Mouse (Mus musculus) G1E (cell line): ENCODE data around the gene Tmem198. TPM values are rescaled to one million over a fixed set of nuclear protein-coding genes. Genes with fewer than 3 reads are reported as not detected.
A peak's percentile ranks its signal among the peaks of the same experiment; 100 is the strongest.

Experiments used
- ATAC-seq: 2 replicates; pipeline ENCODE4 v1.8.0; 2016; ENCODE audit warnings: mild to moderate bottlenecking; ENCODE audit not compliant: insufficient number of reproducible peaks, poor library complexity, low FRiP score, severe bottlenecking; ENCODE audit errors: extremely low read depth
- DNase-seq: peaks from one replicate; pipeline ENCODE4 v3.0.0; 2012; ENCODE audit warnings: low spot score
- H3K27me3 ChIP-seq: 2 replicates; pipeline ENCODE4 v1.6.1; 2012; ENCODE audit warnings: mild to moderate bottlenecking, low read length, inconsistent platforms; ENCODE audit not compliant: insufficient read depth
- H3K36me3 ChIP-seq: replicated peaks from 2 replicates; pipeline ENCODE3; 2012; ENCODE audit warnings: mild to moderate bottlenecking, inconsistent platforms
- H3K4me1 ChIP-seq: 2 replicates; pipeline ENCODE4 v1.6.1; 2012; ENCODE audit warnings: low read depth, low read length, inconsistent platforms, mixed read lengths; ENCODE audit not compliant: insufficient read depth
- H3K4me3 ChIP-seq: 2 replicates; pipeline ENCODE4 v1.5.1; 2012; ENCODE audit warnings: low read depth, mild to moderate bottlenecking, inconsistent platforms, low read length, moderate library complexity, mixed read lengths
- H3K9me3 ChIP-seq: replicated peaks from 2 replicates; pipeline ENCODE4 v1.6.1; 2012; ENCODE audit warnings: inconsistent platforms
- CTCF ChIP-seq: IDR thresholded peaks from 2 replicates; pipeline ENCODE4 v1.5.1; 2012; ENCODE audit warnings: low read depth, low read length, inconsistent platforms, mixed read lengths
- GATA1 ChIP-seq: IDR thresholded peaks from 2 replicates; pipeline ENCODE4 v1.6.1; 2012; ENCODE audit warnings: borderline replicate concordance, low read length, inconsistent platforms, mixed read lengths
- GATA2 ChIP-seq: IDR thresholded peaks from 2 replicates; pipeline ENCODE4 v1.6.1; 2012; ENCODE audit warnings: low read depth, low read length, inconsistent platforms, borderline replicate concordance
- POLR2AphosphoS5 ChIP-seq: IDR thresholded peaks from 2 replicates; pipeline ENCODE4 v1.6.1; 2012; ENCODE audit warnings: low read depth, low read length, inconsistent platforms; ENCODE audit not compliant: insufficient replicate concordance
- TAL1 ChIP-seq: conservative IDR thresholded peaks from 2 replicates; pipeline ENCODE4 v1.6.1; 2012; ENCODE audit warnings: low read depth, low read length, inconsistent platforms, mixed read lengths
- polyA plus RNA-seq: library from polyadenylated mRNA; stranded (reverse); fragments of >175 nt; gene quantifications from 2 replicates; pipeline ENCODE4 v1.2.3, GENCODE M21; 2012
- total RNA-seq, 2 experiments: library from RNA; stranded (forward) in 1 of 2; stranded (reverse) in 1 of 2; fragments of 200-1000 nt in 1 of 2; fragments of >200 nt in 1 of 2; fragmentation: Nextera tagmentation in 1 of 2; gene quantifications; 2 replicates each; pipeline ENCODE4 v1.2.3; 2014 to 2017

The Tmem198 gene
- total and polyA plus RNA-seq, 3 experiments, result 0.30 to 4.0 (median 0.76) TPM

- Histone ChIP-seq H3K27me3 (no peaks in the 10 kb centered on the region), H3K36me3 (peaks cover 64% of the 10 kb centered on the region), H3K4me1 (peaks cover 83% of the 10 kb centered on the region), H3K4me3 (peak overlapping the region; percentile 7; the same call in 1 of the 2 replicates), H3K9me3 (no peaks in the 10 kb centered on the region)
- TF ChIP-seq POLR2AphosphoS5 (no peak), GATA2 (no peak), GATA1 (no peak), CTCF (no peak; the same call in 1 of the 2 replicates), TAL1 (no peak)
- DNase-seq (no peak), ATAC-seq (no peak)
Observed at GRCm38 (mm10) chr1:75442811-75443210, 36.5 kb upstream of the Tmem198 start.

- H3K4me1 ChIP-seq, result peaks cover 87% of the 10 kb centered on the region
- peaks cover 59% of the 10 kb centered on the region for H3K36me3 ChIP-seq
- H3K4me3 ChIP-seq, result 0 out of 2 replicates have a peak overlapping the region, but pooled peaks have one; percentile 1
- no peak for DNase-seq
- no peaks in the 10 kb centered on the region for H3K9me3 ChIP-seq
- no peak for ATAC-seq
- TF ChIP-seq CTCF, result no peak
- TF ChIP-seq TAL1, result no peak
- no peak for TF ChIP-seq GATA1
- TF ChIP-seq POLR2AphosphoS5, result no peak
- no peak for TF ChIP-seq GATA2
- peaks cover 2% of the 10 kb centered on the region; the same call in 1 of the 2 replicates for H3K27me3 ChIP-seq
Observed at GRCm38 (mm10) chr1:75443247-75444024, 35.9 kb upstream of the Tmem198 start.

- H3K4me1 ChIP-seq, result peaks cover 88% of the 10 kb centered on the region
- ATAC-seq, result no peak
- no peaks in the 10 kb centered on the region for H3K9me3 ChIP-seq
Observed at GRCm38 (mm10) chr1:75444208-75444607, 35.1 kb upstream of the Tmem198 start.

DNA sequence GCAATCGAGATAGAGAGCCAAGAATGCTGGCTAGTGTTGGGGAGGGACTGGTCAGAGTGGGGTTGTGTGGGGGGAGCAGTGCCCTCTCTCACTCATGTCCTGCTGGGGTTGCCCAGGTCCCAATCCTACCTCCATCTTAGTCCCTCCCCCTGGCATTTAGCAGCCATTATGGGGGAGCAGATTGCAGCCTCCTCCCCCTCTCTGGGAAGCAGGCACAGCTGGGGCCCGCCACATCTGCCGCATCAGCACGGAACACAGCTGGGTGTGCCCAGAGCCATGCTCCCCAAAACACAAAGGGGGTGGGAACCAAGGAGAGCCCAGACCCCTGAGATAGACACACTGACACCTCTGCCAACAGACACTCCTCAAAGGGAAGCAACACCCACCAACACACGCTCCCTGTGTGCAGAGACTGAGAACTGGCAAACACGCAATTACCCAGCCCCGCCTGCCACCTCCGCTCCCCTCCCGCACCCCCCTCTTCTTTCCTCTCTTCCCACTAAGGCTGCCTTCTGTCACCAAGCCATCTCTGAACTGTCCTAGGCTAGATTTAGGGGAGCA lies 34.1 kb upstream of the Tmem198 start:
- peaks cover 10% of the 10 kb centered on the region; the same call in 1 of the 2 replicates for H3K27me3 ChIP-seq
- peak; percentile 64 for DNase-seq
- H3K9me3 ChIP-seq, result no peaks in the 10 kb centered on the region
- ATAC-seq, result peak; percentile 2; the same call in 1 of the 2 replicates
- no peak for TF ChIP-seq GATA1
- no peak for TF ChIP-seq POLR2AphosphoS5
- TF ChIP-seq TAL1, result no peak
- TF ChIP-seq CTCF, result no peak
- no peak for TF ChIP-seq GATA2
- peaks cover 42% of the 10 kb centered on the region for H3K36me3 ChIP-seq
- peaks cover 92% of the 10 kb centered on the region for H3K4me1 ChIP-seq
- peak overlapping the region; percentile 69 for H3K4me3 ChIP-seq

More at GRCm38 (mm10) chr1:75444208-75444607, 35.1 kb upstream of the Tmem198 start:
- no peak for TF ChIP-seq CTCF
- TF ChIP-seq GATA2, result no peak
- TF ChIP-seq TAL1, result no peak
- no peak for TF ChIP-seq GATA1
- TF ChIP-seq POLR2AphosphoS5, result no peak
- peaks cover 8% of the 10 kb centered on the region; the same call in 1 of the 2 replicates for H3K27me3 ChIP-seq
- H3K36me3 ChIP-seq, result peaks cover 51% of the 10 kb centered on the region
- H3K4me3 ChIP-seq, result peak overlapping the region; percentile 69; the same call in 1 of the 2 replicates
- DNase-seq, result no peak

DNA sequence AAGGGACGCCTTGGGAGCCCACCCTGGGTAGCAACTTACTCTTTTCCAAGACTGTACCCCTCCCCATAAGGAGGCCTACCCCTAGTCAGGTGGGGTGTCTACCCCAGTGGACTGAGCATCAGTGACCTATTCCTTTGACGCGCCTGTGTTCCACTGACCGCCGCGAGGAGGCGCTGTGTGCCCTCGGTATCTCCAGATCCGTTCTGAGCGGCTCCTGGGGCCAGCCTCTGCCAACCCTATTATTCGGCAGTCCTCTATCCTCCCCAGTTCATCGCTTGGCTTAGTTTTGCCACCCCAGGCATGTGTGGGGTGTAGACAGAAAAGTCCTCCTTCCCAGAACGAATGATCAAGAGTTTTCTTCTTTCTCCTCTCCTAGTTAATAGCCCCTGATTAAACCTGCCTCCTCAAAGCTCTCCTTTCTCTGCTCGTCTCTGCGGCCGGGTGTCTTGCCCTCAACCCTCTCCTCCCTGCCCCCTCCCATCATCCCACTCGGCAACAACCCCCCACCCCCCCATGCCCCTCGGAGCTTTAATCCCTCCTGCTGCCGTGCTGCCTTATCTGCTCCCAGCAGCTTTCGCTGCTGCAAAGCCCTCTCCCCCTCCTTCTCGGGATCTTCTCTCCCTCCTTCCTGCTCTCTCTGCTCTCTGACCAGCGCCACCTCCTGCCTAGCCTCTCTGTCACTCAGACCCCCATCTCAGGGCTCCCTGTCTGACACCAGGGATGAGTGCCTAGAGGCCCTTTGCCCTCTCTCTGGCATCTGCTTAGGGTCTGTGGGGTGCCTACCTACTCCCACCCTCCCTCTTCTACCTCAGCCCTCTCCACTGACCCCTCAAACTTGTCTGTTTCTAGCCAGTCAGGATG lies 33.4 kb upstream of the Tmem198 start:
- H3K27me3 ChIP-seq, result peaks cover 16% of the 10 kb centered on the region
- peak; percentile 90 for DNase-seq
- H3K4me1 ChIP-seq, result peaks cover 96% of the 10 kb centered on the region
- ATAC-seq, result peak; percentile 52
- TF ChIP-seq GATA1 (no peak), CTCF (peak; percentile 100), TAL1 (peak; percentile 85), POLR2AphosphoS5 (no peak), GATA2 (no peak)
- no peaks in the 10 kb centered on the region for H3K9me3 ChIP-seq
- H3K36me3 ChIP-seq, result peaks cover 34% of the 10 kb centered on the region
- peak overlapping the region; percentile 69 for H3K4me3 ChIP-seq
